Mouse (Mus musculus) lung, postnatal 0 days (tissue): ENCODE measurements at regions not wholly inside any gene's neighbourhood (a gene's known extent, or its start where the extent isn't known, plus 50 kb on each side); places are given as distances from the start of the nearest gene placed in this dataset.

Source experiments
- ATAC-seq: fragments of 200-750 bp; cut with Nextera tagmentation; 2 replicates; pipeline ENCODE4 v1.8.0; 2017; ENCODE audit warnings: moderate library complexity
- DNase-seq: peaks from one replicate; pipeline ENCODE4 v3.0.0-alpha.2; 2016; ENCODE audit warnings: low spot score
- H3K27ac ChIP-seq: fragments of 300-500 bp; sonication (generic); 2 replicates; pipeline ENCODE4 v1.5.1; 2014; ENCODE audit warnings: antibody characterized with exemption, mild to moderate bottlenecking, low read length, mixed read lengths
- H3K27me3 ChIP-seq: fragments of 300-500 bp; sonication (generic); replicated peaks from 2 replicates; pipeline ENCODE4 v1.6.1; 2014; ENCODE audit warnings: low read length, mixed read lengths; ENCODE audit not compliant: insufficient read depth
- H3K36me3 ChIP-seq: fragments of 300-500 bp; sonication (generic); 2 replicates; pipeline ENCODE4 v1.6.1; 2014; ENCODE audit warnings: low read length, mixed read lengths; ENCODE audit not compliant: insufficient read depth
- H3K4me1 ChIP-seq: fragments of 300-500 bp; sonication (generic); 2 replicates; pipeline ENCODE4 v1.6.1; 2014; ENCODE audit warnings: antibody characterized with exemption, low read depth, low read length, mixed read lengths; ENCODE audit not compliant: insufficient read depth
- H3K4me2 ChIP-seq: fragments of 300-500 bp; sonication (generic); replicated peaks from 2 replicates; pipeline ENCODE4 v1.6.1; 2014; ENCODE audit warnings: low read depth, mild to moderate bottlenecking, low read length, moderate library complexity, mixed read lengths
- H3K4me3 ChIP-seq: fragments of 300-500 bp; sonication (generic); 2 replicates; pipeline ENCODE4 v1.5.1; 2014; ENCODE audit warnings: low read depth, low read length
- H3K9ac ChIP-seq: fragments of 300-500 bp; sonication (generic); replicated peaks from 2 replicates; pipeline ENCODE4 v1.6.1; 2014; ENCODE audit warnings: low read depth, mild to moderate bottlenecking
- H3K9me3 ChIP-seq: fragments of 300-500 bp; sonication (generic); 2 replicates; pipeline ENCODE4 v1.6.1; 2016; ENCODE audit warnings: low read length, mixed read lengths
- CTCF ChIP-seq: IDR thresholded peaks from 2 replicates; pipeline ENCODE4 v1.5.1; 2016; ENCODE audit warnings: antibody characterized with exemption, mild to moderate bottlenecking
- EP300 ChIP-seq: IDR thresholded peaks from 2 replicates; pipeline ENCODE4 v1.6.1; 2016; ENCODE audit warnings: antibody characterized with exemption, mild to moderate bottlenecking, control low read depth
- WGBS: fragments of 180-500 bp; shearing (Covaris S2); extraction: QIAGEN DNeasy Blood & Tissue Kit; methylation state at CpG from one replicate; pipeline ENCODE4 v1.1.7; 2014; 5-methylcytosine and 5-hydroxymethylcytosine counted together

- Histone ChIP-seq H3K9me3 (no peaks in the 10 kb centered on the region), H3K4me1 (0 out of 2 replicates have a peak, but pooled peaks cover 2% of the 10 kb centered on the region), H3K4me2 (no peak overlapping the region), H3K27ac (no peak overlapping the region), H3K9ac (no peak overlapping the region), H3K36me3 (no peaks in the 10 kb centered on the region), H3K4me3 (no peak overlapping the region), H3K27me3 (no peaks in the 10 kb centered on the region)
- ATAC-seq = no peak
- whole genome bisulfite sequencing = 64% methylated on average over 8 of the region's 8 CpGs
- TF ChIP-seq CTCF = no peak
- TF ChIP-seq EP300 = no peak
- DNase-seq = no peak
Observed at GRCm38 (mm10) chr13:51918108-51918507, 71.6 kb downstream of the Gadd45g start.

- no peak for TF ChIP-seq CTCF
- TF ChIP-seq EP300 = no peak
- no peak for ATAC-seq
- 65% methylated on average over 10 of the region's 10 CpGs for WGBS
- H3K27ac ChIP-seq = no peak overlapping the region
- no peaks in the 10 kb centered on the region for H3K9me3 ChIP-seq
- no peak overlapping the region for H3K4me3 ChIP-seq
- no peaks in the 10 kb centered on the region for H3K27me3 ChIP-seq
- H3K4me1 ChIP-seq = 0 out of 2 replicates have a peak, but pooled peaks cover 2% of the 10 kb centered on the region
- no peaks in the 10 kb centered on the region for H3K36me3 ChIP-seq
- no peak overlapping the region for H3K9ac ChIP-seq
- no peak overlapping the region for H3K4me2 ChIP-seq
- DNase-seq = no peak
Observed at GRCm38 (mm10) chr13:51918781-51919170, 72.3 kb downstream of the Gadd45g start.

DNA sequence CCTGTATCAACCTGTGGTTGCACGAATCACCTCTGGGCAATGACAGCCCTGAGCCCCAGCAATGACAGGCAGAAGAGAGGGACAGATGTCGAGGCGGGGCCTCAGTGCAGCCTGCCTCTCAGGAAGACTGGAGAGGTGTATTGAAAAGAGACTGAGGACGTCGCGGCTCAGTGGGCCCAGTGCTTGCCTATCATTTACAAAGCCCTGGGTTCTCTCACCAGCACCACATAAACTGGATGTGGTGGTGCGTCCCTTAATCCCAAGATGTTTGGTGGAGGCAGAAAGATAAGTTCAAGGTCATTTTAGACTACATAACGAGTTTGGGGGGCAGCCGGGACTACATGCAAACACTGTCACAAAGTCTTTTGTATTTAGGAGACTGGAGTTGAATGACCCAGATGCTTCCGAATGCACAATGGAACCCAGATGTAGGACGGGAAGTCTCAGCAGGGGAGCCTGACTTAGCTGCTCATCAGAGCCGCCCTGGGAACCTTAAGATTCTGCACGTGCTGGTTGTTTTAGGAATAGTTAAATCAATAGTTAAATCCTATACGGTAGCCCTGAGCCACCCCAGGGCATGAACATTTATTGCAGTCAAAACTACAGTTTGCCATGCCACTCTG lies 72.8 kb downstream of the Gadd45g start:
- Histone ChIP-seq H3K27ac (no peak overlapping the region), H3K4me2 (no peak overlapping the region), H3K36me3 (no peaks in the 10 kb centered on the region), H3K4me3 (no peak overlapping the region), H3K9ac (no peak overlapping the region), H3K27me3 (no peaks in the 10 kb centered on the region), H3K4me1 (0 out of 2 replicates have a peak, but pooled peaks cover 2% of the 10 kb centered on the region), H3K9me3 (no peaks in the 10 kb centered on the region)
- DNase-seq = no peak
- 66% methylated on average over 14 of the region's 14 CpGs for WGBS
- no peak for ATAC-seq
- TF ChIP-seq EP300 (no peak), CTCF (no peak)

GRCm38 (mm10) chr13:51919937-51920336 lies 73.5 kb downstream of the Gadd45g start:
- no peaks in the 10 kb centered on the region for H3K27me3 ChIP-seq

GRCm38 (mm10) chr13:51920511-51921351 lies 74.3 kb downstream of the Gadd45g start:
- H3K4me1 ChIP-seq = 0 out of 2 replicates have a peak, but pooled peaks cover 2% of the 10 kb centered on the region
- TF ChIP-seq EP300 (no peak), CTCF (no peak; the same call in 1 of the 2 replicates)
- H3K9ac ChIP-seq = no peak overlapping the region
- H3K4me2 ChIP-seq = no peak overlapping the region
- H3K9me3 ChIP-seq = no peaks in the 10 kb centered on the region
- no peaks in the 10 kb centered on the region for H3K36me3 ChIP-seq
- 24% methylated on average over 15 of the region's 15 CpGs for WGBS
- no peak overlapping the region for H3K27ac ChIP-seq
- DNase-seq (peak; percentile 44), ATAC-seq (peak; percentile 60)
- H3K27me3 ChIP-seq = no peaks in the 10 kb centered on the region
- no peak overlapping the region for H3K4me3 ChIP-seq

More at GRCm38 (mm10) chr13:51919937-51920336, 73.5 kb downstream of the Gadd45g start:
- Histone ChIP-seq H3K36me3 (no peaks in the 10 kb centered on the region), H3K4me1 (0 out of 2 replicates have a peak, but pooled peaks cover 2% of the 10 kb centered on the region), H3K9me3 (no peaks in the 10 kb centered on the region), H3K27ac (no peak overlapping the region), H3K4me2 (no peak overlapping the region), H3K9ac (no peak overlapping the region), H3K4me3 (no peak overlapping the region)
- 95% methylated on average over 3 of the region's 3 CpGs for WGBS
- ATAC-seq (no peak), DNase-seq (no peak)
- TF ChIP-seq CTCF (no peak), EP300 (no peak)

DNA sequence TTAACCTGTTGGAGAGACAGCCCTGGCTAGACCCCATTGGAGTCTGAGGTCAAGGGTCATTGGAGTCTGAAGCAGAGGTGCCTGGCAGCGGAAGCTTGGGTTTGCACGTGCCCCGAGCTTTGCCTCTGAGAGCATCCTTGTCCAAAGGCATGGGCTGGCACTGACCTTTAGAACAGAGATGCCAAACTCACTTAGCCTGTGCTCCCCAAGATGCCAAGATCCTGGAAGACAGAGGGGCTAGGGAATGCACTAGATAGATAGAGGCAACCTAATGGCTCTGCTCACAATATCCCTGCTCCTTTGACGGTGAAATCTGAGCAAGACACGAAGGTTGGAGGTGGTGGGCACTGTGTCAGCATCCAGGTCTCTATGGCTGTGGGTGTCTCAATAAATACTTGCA lies 75.1 kb downstream of the Gadd45g start:
- ATAC-seq = no peak
- Histone ChIP-seq H3K27me3 (no peaks in the 10 kb centered on the region), H3K27ac (no peak overlapping the region), H3K9ac (no peak overlapping the region), H3K4me2 (no peak overlapping the region), H3K4me1 (0 out of 2 replicates have a peak, but pooled peaks cover 2% of the 10 kb centered on the region), H3K36me3 (no peaks in the 10 kb centered on the region), H3K4me3 (no peak overlapping the region), H3K9me3 (no peaks in the 10 kb centered on the region)
- TF ChIP-seq EP300 (no peak), CTCF (no peak)
- WGBS = 57% methylated on average over 5 of the region's 5 CpGs
- no peak for DNase-seq
